Mouse (Mus musculus) forebrain, embryonic 16.5 days (tissue): Measurements from ENCODE around the gene Olfr503. TPM values are rescaled to one million over a fixed set of nuclear protein-coding genes. Genes with fewer than 3 reads are reported as not detected.
"Not testable (repeated sequence)": the region's sequence is repeated elsewhere in the genome, so short reads cannot be mapped to it uniquely, and the experiment has no call there.

Source experiments
- ATAC-seq: fragments of 200-750 bp; cut with Nextera tagmentation; 2 replicates; pipeline ENCODE4 v1.8.0; 2017; ENCODE audit warnings: mild to moderate bottlenecking, moderate library complexity
- H3K27ac ChIP-seq: fragments of 300-500 bp; sonication (generic); 2 replicates; pipeline ENCODE4 v1.5.1; 2014; ENCODE audit warnings: low read length, control low read depth
- H3K27me3 ChIP-seq: fragments of 300-500 bp; sonication (generic); replicated peaks from 2 replicates; pipeline ENCODE4 v1.6.1; 2014; ENCODE audit warnings: low read length; ENCODE audit not compliant: control insufficient read depth, insufficient read depth
- H3K36me3 ChIP-seq: fragments of 300-500 bp; sonication (generic); 2 replicates; pipeline ENCODE4 v1.6.1; 2014; ENCODE audit not compliant: control insufficient read depth, insufficient read depth
- H3K4me1 ChIP-seq: fragments of 300-500 bp; sonication (generic); replicated peaks from 2 replicates; pipeline ENCODE4 v1.6.1; 2014; ENCODE audit warnings: low read length; ENCODE audit not compliant: control insufficient read depth, insufficient read depth
- H3K4me2 ChIP-seq: fragments of 300-500 bp; sonication (generic); 2 replicates; pipeline ENCODE4 v1.6.1; 2014; ENCODE audit warnings: mild to moderate bottlenecking, low read length, control low read depth
- H3K4me3 ChIP-seq: fragments of 300-500 bp; sonication (generic); replicated peaks from 2 replicates; pipeline ENCODE4 v1.5.1; 2014; ENCODE audit warnings: mild to moderate bottlenecking, low read length, control low read depth
- H3K9ac ChIP-seq: fragments of 300-500 bp; sonication (generic); replicated peaks from 2 replicates; pipeline ENCODE4 v1.6.1; 2014; ENCODE audit warnings: low read depth, low read length, control low read depth
- H3K9me3 ChIP-seq: fragments of 300-500 bp; sonication (generic); 2 replicates; pipeline ENCODE4 v1.6.1; 2016; ENCODE audit warnings: low read length; ENCODE audit not compliant: control insufficient read depth
- WGBS: fragments of 180-500 bp; shearing (Covaris S2); extraction: QIAGEN DNeasy Blood & Tissue Kit; methylation state at CpG from one replicate; pipeline ENCODE4 v1.1.7; 2014; 5-methylcytosine and 5-hydroxymethylcytosine counted together
- polyA plus RNA-seq: library from polyadenylated mRNA; unstranded; fragments of >200 nt; fragmentation: Nextera tagmentation; extraction: Ambion mirVana; gene quantifications from 2 replicates; pipeline ENCODE4 v1.2.1, GENCODE M21; 2015

The Olfr503 gene
- polyA plus RNA-seq, result not detected in 2 replicates

DNA sequence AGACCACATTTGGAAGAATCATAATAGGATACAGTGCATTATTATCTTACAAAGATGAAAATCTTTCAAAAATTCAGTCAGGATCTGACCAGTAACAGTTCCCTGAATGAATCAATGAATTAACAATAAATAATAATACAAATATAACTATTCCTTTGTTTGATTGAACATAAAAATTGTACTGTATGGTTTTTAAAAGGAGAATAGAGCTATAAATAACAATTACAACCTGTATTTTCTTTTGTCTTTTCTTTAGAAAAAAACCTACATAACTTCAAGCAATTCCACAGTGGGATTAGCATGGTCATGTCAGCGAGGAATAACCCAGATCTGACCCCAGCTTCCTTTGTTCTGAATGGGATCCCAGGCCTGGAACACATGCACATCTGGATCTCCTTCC, at the start of gene Olfr503:
Gene Olfr503, plus strand, starts transcription at position 301 of the 400 bp plus-strand sequence.
- not testable (repeated sequence) for H3K4me3 ChIP-seq, H3K4me1 ChIP-seq, H3K36me3 ChIP-seq, H3K4me2 ChIP-seq, H3K27me3 ChIP-seq, H3K9ac ChIP-seq, H3K9me3 ChIP-seq, ATAC-seq, H3K27ac ChIP-seq
- 57% methylated on average over 1 of the region's 1 CpGs for WGBS

DNA sequence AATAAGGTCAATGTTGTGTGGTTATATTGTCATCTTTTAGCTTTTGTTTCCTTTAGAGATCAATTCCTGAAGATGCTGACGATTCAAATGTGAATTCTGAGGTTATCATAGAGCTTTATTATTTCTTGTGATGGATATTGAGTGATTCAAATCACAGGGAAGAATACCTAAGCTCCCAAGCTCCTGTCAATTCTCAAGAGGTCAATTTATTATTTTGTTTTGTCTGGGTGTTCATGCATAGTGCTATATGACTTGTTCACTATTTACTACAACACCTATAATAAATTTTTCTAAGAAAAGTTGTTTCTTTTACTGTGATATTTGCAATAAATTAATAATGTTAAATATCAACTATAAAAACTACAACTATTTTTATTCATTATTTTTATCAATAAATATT, 19.4 kb upstream of the Olfr503 start, which contains the start of gene Olfr502:
Gene Olfr502, minus strand, starts transcription at position 101 of the 400 bp plus-strand sequence.
- no peaks in the 10 kb centered on the region for H3K36me3 ChIP-seq
- 65% methylated on average over 1 of the region's 1 CpGs for whole genome bisulfite sequencing
- no peak within 1 kb of the TSS for H3K27ac ChIP-seq
- no peak for ATAC-seq
- no peak within 1 kb of the TSS for H3K4me3 ChIP-seq
- no peaks in the 10 kb centered on the region for H3K9me3 ChIP-seq
- H3K4me2 ChIP-seq, result no peak within 1 kb of the TSS
- no peaks in the 10 kb centered on the region for H3K27me3 ChIP-seq
- no peak within 1 kb of the TSS for H3K9ac ChIP-seq
- H3K4me1 ChIP-seq, result no peaks in the 10 kb centered on the region

DNA sequence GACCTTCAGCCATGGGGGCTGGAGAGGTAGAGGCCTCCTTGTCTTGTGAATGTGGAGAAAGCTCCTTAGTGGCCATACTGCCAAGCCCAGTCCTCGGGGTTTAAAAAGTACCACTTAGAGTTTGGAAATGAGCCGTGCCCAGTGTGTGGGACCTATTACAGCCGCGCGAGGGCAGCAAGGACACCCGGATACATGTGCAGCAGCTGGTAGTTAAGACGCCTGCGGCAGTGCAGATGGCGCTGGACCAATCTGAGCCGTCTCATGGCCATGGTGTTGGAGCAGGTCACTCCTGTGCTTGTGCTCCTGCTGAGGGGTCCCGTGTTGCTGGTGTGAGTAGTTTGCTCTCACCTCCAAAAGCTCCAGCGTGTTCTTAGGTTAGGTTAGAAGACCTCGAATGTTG, 1.9 kb upstream of the Olfr503 start:
- Histone ChIP-seq H3K4me1 (no peaks in the 10 kb centered on the region), H3K36me3 (no peaks in the 10 kb centered on the region), H3K4me2 (no peak overlapping the region), H3K27ac (no peak overlapping the region), H3K27me3 (no peaks in the 10 kb centered on the region), H3K9me3 (no peaks in the 10 kb centered on the region), H3K4me3 (no peak overlapping the region), H3K9ac (no peak overlapping the region)
- 88% methylated on average over 13 of the region's 13 CpGs for WGBS
- no peak for ATAC-seq

DNA sequence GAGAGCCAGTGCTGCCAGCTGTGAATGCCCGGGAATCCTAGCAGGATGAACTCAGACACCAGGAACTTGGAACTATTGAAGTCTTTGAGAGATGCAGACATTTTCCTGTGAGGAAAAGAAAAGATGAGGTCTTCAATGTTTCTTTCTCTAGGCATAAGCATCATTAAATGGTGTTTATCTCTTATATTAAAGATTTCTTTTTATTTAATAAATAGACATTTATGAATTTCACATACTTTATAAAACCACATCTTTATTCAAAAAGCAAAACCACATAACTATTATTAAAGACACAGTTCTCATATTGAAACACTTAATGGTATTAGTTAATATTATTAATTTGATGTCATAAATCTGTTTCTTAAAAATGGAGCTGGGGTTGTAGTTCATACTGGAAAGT, 21.4 kb downstream of the Olfr503 start, which contains the start of gene Olfr504:
Gene Olfr504, minus strand, starts transcription at position 101 of the 400 bp plus-strand sequence.
- Histone ChIP-seq H3K4me1 (no peaks in the 10 kb centered on the region), H3K27ac (no peak within 1 kb of the TSS), H3K4me2 (no peak within 1 kb of the TSS), H3K36me3 (no peaks in the 10 kb centered on the region), H3K9me3 (no peaks in the 10 kb centered on the region), H3K4me3 (no peak within 1 kb of the TSS), H3K27me3 (no peaks in the 10 kb centered on the region), H3K9ac (no peak within 1 kb of the TSS)
- 88% methylated on average over 1 of the region's 1 CpGs for WGBS
- ATAC-seq, result no peak

DNA sequence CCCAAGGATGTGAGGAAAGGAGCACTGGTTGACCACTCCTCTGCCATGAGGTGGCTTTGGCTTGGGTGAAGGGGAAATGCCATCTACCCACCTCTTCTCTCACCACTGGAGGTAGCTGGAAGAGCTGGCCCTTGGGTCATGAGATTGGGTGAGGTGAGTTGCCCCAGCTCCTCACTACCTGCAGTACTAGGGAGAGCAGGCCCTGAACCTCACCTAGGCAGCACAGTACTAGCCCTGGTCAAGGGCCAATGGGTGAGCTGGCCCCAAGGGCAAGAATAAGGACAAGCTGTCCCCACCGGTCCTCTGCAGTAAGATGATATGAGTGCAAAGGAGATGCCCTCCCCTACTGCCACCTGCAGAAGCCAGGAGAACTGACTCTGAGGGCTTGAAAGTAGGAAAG, 45.5 kb downstream of the Olfr503 start:
- Histone ChIP-seq H3K36me3 (no peaks in the 10 kb centered on the region), H3K27ac (no peak overlapping the region), H3K9me3 (no peaks in the 10 kb centered on the region), H3K4me1 (no peaks in the 10 kb centered on the region), H3K4me2 (no peak overlapping the region), H3K27me3 (no peaks in the 10 kb centered on the region), H3K9ac (no peak overlapping the region), H3K4me3 (no peak overlapping the region)
- WGBS, result 88% methylated on average over 1 of the region's 1 CpGs
- no peak for ATAC-seq

Other genes starting within 250 kb of the Olfr503 start
- gene Olfr491, start 231.1 kb upstream of the Olfr503 start, polyA plus RNA-seq, result not detected in 2 replicates
- gene Olfr492, start 220.9 kb upstream of the Olfr503 start, polyA plus RNA-seq, result not detected in 2 replicates
- gene Olfr493, start 197.5 kb upstream of the Olfr503 start, polyA plus RNA-seq, result not detected in 2 replicates
- gene Olfr494, start 179.2 kb upstream of the Olfr503 start, polyA plus RNA-seq, result not detected in 2 replicates
- gene Olfr495, start 151.4 kb upstream of the Olfr503 start, polyA plus RNA-seq, result not detected in 2 replicates
- gene Olfr497, start 124.1 kb upstream of the Olfr503 start, polyA plus RNA-seq, result not detected in 2 replicates
- gene Olfr498, start 79.2 kb upstream of the Olfr503 start, polyA plus RNA-seq, result not detected in 2 replicates
- gene Olfr502, start 19.5 kb upstream of the Olfr503 start, polyA plus RNA-seq, result not detected in 2 replicates
- not detected in 2 replicates for gene Olfr504, start 21.3 kb downstream of the Olfr503 start, polyA plus RNA-seq
- not detected in 2 replicates for gene Olfr506, start 66.3 kb downstream of the Olfr503 start, polyA plus RNA-seq
- gene Olfr507, start 77.3 kb downstream of the Olfr503 start, polyA plus RNA-seq, result not detected in 2 replicates
- gene Olfr508, start 85.5 kb downstream of the Olfr503 start, polyA plus RNA-seq, result not detected in 2 replicates
- 0.06 TPM in 1 of 2 replicates, not detected in the other for gene Olfr509, start 107.4 kb downstream of the Olfr503 start, polyA plus RNA-seq
- not detected in 2 replicates for gene Olfr510, start 121.9 kb downstream of the Olfr503 start, polyA plus RNA-seq
- gene Olfr512, start 168.8 kb downstream of the Olfr503 start, polyA plus RNA-seq, result not detected in 2 replicates
- gene Olfr513, start 206.4 kb downstream of the Olfr503 start, polyA plus RNA-seq, result not detected in 2 replicates